Mouse (Mus musculus): ENCODE results near the gene Gm21319. TPM values are rescaled to one million over a fixed set of nuclear protein-coding genes. Genes with fewer than 3 reads are reported as not detected.

Gene Gm21319
- polyA plus RNA-seq (2012; fragmentation: generic; extraction: Trizol), result not detected

GRCm38 (mm10) chr12:87775655-87776054, at the start of gene Gm21319:
Gm21319 (minus strand) TSS chr12:87775755.

GRCm38 (mm10) chr12:87816277-87816676, 40.7 kb upstream of the Gm21319 start, which contains the start of gene BB287469:
BB287469 (plus strand) TSS chr12:87816577.

GRCm38 (mm10) chr12:87795212-87795611, 19.7 kb upstream of the Gm21319 start, which contains the start of gene Gm21936:
Gm21936 (plus strand) TSS chr12:87795512.

Other genes starting within 250 kb of the Gm21319 start
- under 1 TPM in 1 of 2 experiments, not detected in 1; 0.02 TPM for gene Oog1, start 173.1 kb downstream of the Gm21319 start, polyA plus RNA-seq (2012; fragmentation: generic; extraction: Trizol)
- not detected for gene Gm4027, start 156.9 kb downstream of the Gm21319 start, polyA plus RNA-seq (2012; fragmentation: generic; extraction: Trizol)
- not detected for gene Gm16381, start 131.1 kb downstream of the Gm21319 start, polyA plus RNA-seq (2012; fragmentation: generic; extraction: Trizol)
- gene Gm21936, start 19.8 kb upstream of the Gm21319 start, polyA plus RNA-seq (2012; fragmentation: generic; extraction: Trizol), result not detected
- not detected for gene BB287469, start 40.8 kb upstream of the Gm21319 start, polyA plus RNA-seq (2012; fragmentation: generic; extraction: Trizol)
- gene Gm2001, start 66.6 kb upstream of the Gm21319 start, polyA plus RNA-seq (2012; fragmentation: generic; extraction: Trizol), result not detected
- not detected for gene Gm2016, start 98.3 kb upstream of the Gm21319 start, polyA plus RNA-seq (2012; fragmentation: generic; extraction: Trizol)
- gene Gm2022, start 119.6 kb upstream of the Gm21319 start, polyA plus RNA-seq (2012; fragmentation: generic; extraction: Trizol), result not detected
- gene Gm2035, start 144.1 kb upstream of the Gm21319 start, polyA plus RNA-seq (2012; fragmentation: generic; extraction: Trizol), result not detected
- gene Gm2042, start 178.3 kb upstream of the Gm21319 start, polyA plus RNA-seq (2012; fragmentation: generic; extraction: Trizol), result under 1 TPM in 1 of 2 experiments, not detected in 1; 0.04 TPM
- gene Gm2075, start 236.1 kb upstream of the Gm21319 start, polyA plus RNA-seq (2012; fragmentation: generic; extraction: Trizol), result not detected
- not detected for gene Gm6803, start 243.0 kb upstream of the Gm21319 start, polyA plus RNA-seq (2012; fragmentation: generic; extraction: Trizol)

Measured in C3H10T1/2 (cell line).